Mouse (Mus musculus): ENCODE results near the gene Ints12. TPM values are rescaled to one million over a fixed set of nuclear protein-coding genes. Genes with fewer than 3 reads are reported as not detected.

Gene Ints12
- total RNA-seq, 2 experiments from 2014 or later, result 13.1 to 15.5 TPM

DNA sequence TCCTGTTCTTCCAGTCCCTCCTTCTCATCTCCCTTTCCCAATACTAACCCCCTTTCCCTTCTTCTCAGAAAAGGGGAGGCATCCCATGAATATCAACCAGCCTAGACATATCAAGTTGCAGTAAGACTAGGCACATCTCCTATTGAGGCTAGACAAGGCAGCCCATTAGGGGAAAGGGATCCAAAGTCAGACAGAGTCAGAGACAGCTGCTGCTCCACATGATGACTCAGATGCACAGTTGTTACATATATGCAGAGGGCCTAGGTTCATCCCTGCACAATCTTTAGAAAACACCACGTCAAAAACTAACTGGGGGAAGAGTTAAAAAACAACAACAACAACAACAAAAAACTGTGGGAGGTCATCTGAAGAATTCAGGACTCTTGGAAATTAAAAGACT is 61.2 kb downstream of the Ints12 start:
- no peak for DNase-seq (ENCODE audit: extremely low spot score in 1 of 2, low spot score in 2 of 2)
- no peak overlapping the region for H3K27ac ChIP-seq
- H3K4me3 ChIP-seq, result no peak overlapping the region
- intact Hi-C loops (cut with DNase I), result no loop called here
- TF ChIP-seq CTCF (IDR thresholded peaks at IDR 0.05), result no peak

DNA sequence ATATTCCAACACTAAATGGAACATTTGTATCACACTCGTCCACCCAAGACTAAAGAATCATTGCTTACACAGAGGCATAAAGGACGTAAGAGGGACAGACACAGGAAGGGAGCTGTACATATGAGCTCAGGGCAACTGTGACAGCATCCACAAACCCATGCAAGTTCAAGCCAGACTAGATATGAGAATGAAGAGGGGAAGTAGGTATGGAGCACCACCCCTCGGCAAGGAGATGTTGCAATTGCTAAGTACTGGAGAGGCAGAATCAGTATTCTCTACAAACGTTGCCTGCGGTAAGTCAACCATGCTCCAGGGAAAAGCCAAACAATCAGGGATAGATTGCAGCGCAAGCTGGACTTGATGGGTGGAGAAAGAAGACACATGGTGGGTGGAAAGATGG is 62.0 kb downstream of the Ints12 start:
- Histone ChIP-seq H3K4me3 (no peak overlapping the region), H3K27ac (no peak overlapping the region)
- TF ChIP-seq CTCF (IDR thresholded peaks at IDR 0.05), result no peak
- DNase-seq (ENCODE audit: extremely low spot score in 1 of 2, low spot score in 2 of 2), result no peak
- intact Hi-C loops (cut with DNase I), result no loop called here

DNA sequence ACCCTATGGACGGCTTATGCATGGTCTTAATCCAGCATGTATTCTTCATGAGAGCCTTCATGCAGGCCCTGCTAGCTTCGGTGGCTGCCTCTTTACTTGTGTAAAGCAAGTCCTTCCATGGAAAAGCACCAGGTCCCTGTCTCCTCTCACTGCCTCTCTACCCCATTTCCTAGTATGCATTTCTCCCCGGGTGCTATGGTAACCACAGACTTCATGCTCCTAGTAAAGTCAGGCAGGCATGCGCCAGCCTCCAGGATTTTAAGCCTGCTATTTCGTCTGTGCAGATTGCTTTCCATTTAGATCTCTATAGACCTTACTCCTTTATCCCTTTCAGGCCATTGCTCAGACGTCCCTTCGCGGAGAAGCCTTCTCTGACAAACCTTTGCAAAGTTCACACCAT is 63.0 kb downstream of the Ints12 start:
- intact Hi-C loops (cut with DNase I), result no loop called here
- Histone ChIP-seq H3K4me3 (no peak overlapping the region), H3K27ac (no peak overlapping the region)
- TF ChIP-seq CTCF (IDR thresholded peaks at IDR 0.05), result no peak
- DNase-seq (ENCODE audit: extremely low spot score in 1 of 2, low spot score in 2 of 2), result no peak

DNA sequence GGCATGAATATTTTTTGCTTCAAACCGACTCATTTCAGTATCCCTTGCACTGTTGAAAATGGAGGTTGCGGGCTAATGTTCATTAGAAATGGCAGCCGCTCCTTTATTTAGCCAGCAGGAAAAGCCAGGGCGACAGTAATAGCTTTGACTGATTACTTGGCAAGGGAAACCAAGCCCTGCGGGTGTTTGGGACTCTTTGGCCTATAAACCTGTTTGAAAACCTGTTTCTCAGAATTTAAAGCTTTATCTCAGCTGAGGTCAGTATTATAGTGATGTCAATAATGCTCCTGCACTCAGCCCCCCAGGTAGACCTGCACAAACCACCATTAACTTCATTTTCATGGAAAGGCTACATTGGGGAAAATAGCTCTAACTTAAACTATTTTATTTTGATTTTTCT is 66.6 kb downstream of the Ints12 start:
- no peak for TF ChIP-seq CTCF (IDR thresholded peaks at IDR 0.05)
- no peak for DNase-seq (ENCODE audit: extremely low spot score in 1 of 2, low spot score in 2 of 2)
- no peak overlapping the region for H3K4me3 ChIP-seq
- H3K27ac ChIP-seq, result no peak overlapping the region
- intact Hi-C loops (cut with DNase I), result no loop called here

Other genes with a start within 250 kb of the Ints12 start
- 10 to 100 TPM; 14.5 to 18.4 TPM for gene Npnt, start 141.5 kb upstream of the Ints12 start, total RNA-seq (2021)
- 10 to 100 TPM; 10.0 to 10.9 TPM for gene Gstcd, start 193 bp downstream of the Ints12 start, total RNA-seq (2021)
- not detected for gene Arhgef38, start 143.1 kb downstream of the Ints12 start, total RNA-seq (2021)
- gene Ppa2, start 218.3 kb downstream of the Ints12 start, total RNA-seq (2021), result 10 to 100 TPM; 50.0 to 52.5 TPM

Data from left cerebral cortex, adult 2 months (tissue).